Mouse (Mus musculus) olfactory bulb, adult 2 months (tissue): ENCODE results near the gene Apol7e. TPM values are rescaled to one million over a fixed set of nuclear protein-coding genes. Genes with fewer than 3 reads are reported as not detected.

Experiments used
- H3K27ac ChIP-seq: fragments of 200-500 bp; 2 replicates; pipeline ENCODE4 v1.5.1; 2012; ENCODE audit warnings: low read depth, low read length; ENCODE audit not compliant: insufficient read depth
- H3K4me1 ChIP-seq: fragments of 200-500 bp; 2 replicates; pipeline ENCODE4 v1.6.1; 2012; ENCODE audit warnings: low read length; ENCODE audit not compliant: control insufficient read depth, insufficient read depth
- H3K4me3 ChIP-seq: fragments of 200-500 bp; 2 replicates; pipeline ENCODE4 v1.5.1; 2012; ENCODE audit warnings: mild to moderate bottlenecking, low read depth, low read length, moderate library complexity; ENCODE audit not compliant: insufficient read depth
- CTCF ChIP-seq: fragments of 200-500 bp; IDR thresholded peaks from 2 replicates; pipeline ENCODE4 v1.5.1; 2012; ENCODE audit warnings: low read depth, mild to moderate bottlenecking, low read length, moderate library complexity; ENCODE audit not compliant: insufficient read depth
- POLR2A ChIP-seq: fragments of 200-500 bp; IDR thresholded peaks from 2 replicates; pipeline ENCODE4 v1.6.1; 2012; ENCODE audit warnings: mild to moderate bottlenecking, low read depth, low read length, moderate library complexity; ENCODE audit not compliant: insufficient read depth
- WGBS: fragments of 180-500 bp; shearing (Covaris S2); methylation state at CpG from one replicate; pipeline ENCODE4 v1.1.7; 2018; 5-methylcytosine and 5-hydroxymethylcytosine counted together
- polyA plus RNA-seq: library from polyadenylated mRNA; stranded (reverse); fragments of >200 nt; gene quantifications from 2 replicates; pipeline ENCODE4 v1.2.4, GENCODE M21; 2012; ENCODE audit warnings: low replicate concordance; ENCODE audit not compliant: missing spikeins, insufficient read depth, insufficient read length

The Apol7e gene
- polyA plus RNA-seq, 1 experiment, result not detected

- WGBS, result 87% methylated on average over 4 of the region's 4 CpGs
- Histone ChIP-seq H3K4me1 (peaks cover 16% of the 10 kb centered on the region), H3K27ac (no peak overlapping the region), H3K4me3 (no peak overlapping the region)
- TF ChIP-seq CTCF (no peak), POLR2A (no peak)
Observed at GRCm38 (mm10) chr15:77757586-77758226, 59.0 kb downstream of the Apol7e start.

- peaks cover 14% of the 10 kb centered on the region for H3K4me1 ChIP-seq
- 53% methylated on average over 16 of the region's 16 CpGs for WGBS
- H3K4me3 ChIP-seq, result no peak overlapping the region
- H3K27ac ChIP-seq, result no peak overlapping the region
- TF ChIP-seq CTCF, result no peak
- TF ChIP-seq POLR2A, result no peak
Observed at GRCm38 (mm10) chr15:77760037-77760436, 61.4 kb downstream of the Apol7e start.

GRCm38 (mm10) chr15:77761083-77761482 lies 62.4 kb downstream of the Apol7e start:
- TF ChIP-seq CTCF (no peak), POLR2A (no peak)
- H3K27ac ChIP-seq, result no peak overlapping the region
- peaks cover 14% of the 10 kb centered on the region for H3K4me1 ChIP-seq
- no peak overlapping the region for H3K4me3 ChIP-seq
- WGBS, result 81% methylated on average over 7 of the region's 7 CpGs

GRCm38 (mm10) chr15:77761561-77762380 lies 63.1 kb downstream of the Apol7e start:
- 60% methylated on average over 22 of the region's 22 CpGs for WGBS
- peaks cover 14% of the 10 kb centered on the region for H3K4me1 ChIP-seq
- TF ChIP-seq POLR2A (no peak), CTCF (peak; percentile 66)
- H3K4me3 ChIP-seq, result no peak overlapping the region
- H3K27ac ChIP-seq, result no peak overlapping the region

GRCm38 (mm10) chr15:77763050-77763449 lies 64.4 kb downstream of the Apol7e start:
- WGBS, result 93% methylated on average over 16 of the region's 16 CpGs
- Histone ChIP-seq H3K27ac (no peak overlapping the region), H3K4me1 (peaks cover 11% of the 10 kb centered on the region)

GRCm38 (mm10) chr15:77763702-77764101 lies 65.0 kb downstream of the Apol7e start:
- no peak overlapping the region for H3K27ac ChIP-seq
- peaks cover 11% of the 10 kb centered on the region for H3K4me1 ChIP-seq
- no peak overlapping the region for H3K4me3 ChIP-seq
- 87% methylated on average over 11 of the region's 11 CpGs for WGBS
- TF ChIP-seq POLR2A (no peak), CTCF (no peak)

More at GRCm38 (mm10) chr15:77763050-77763449, 64.4 kb downstream of the Apol7e start:
- TF ChIP-seq CTCF (no peak), POLR2A (no peak)
- H3K4me3 ChIP-seq, result no peak overlapping the region

- TF ChIP-seq POLR2A (no peak), CTCF (no peak)
- H3K4me3 ChIP-seq, result no peak overlapping the region
- WGBS, result 56% methylated on average over 13 of the region's 13 CpGs
- peaks cover 11% of the 10 kb centered on the region for H3K4me1 ChIP-seq
- no peak overlapping the region for H3K27ac ChIP-seq
Observed at GRCm38 (mm10) chr15:77764391-77765006, 65.8 kb downstream of the Apol7e start.

GRCm38 (mm10) chr15:77765484-77766093 lies 66.9 kb downstream of the Apol7e start:
- Histone ChIP-seq H3K4me1 (peaks cover 5% of the 10 kb centered on the region; the same call in 1 of the 2 replicates), H3K4me3 (no peak overlapping the region), H3K27ac (no peak overlapping the region)
- WGBS, result 90% methylated on average over 16 of the region's 16 CpGs
- TF ChIP-seq CTCF (no peak), POLR2A (no peak)

- Histone ChIP-seq H3K4me1 (no peaks in the 10 kb centered on the region), H3K4me3 (no peak overlapping the region), H3K27ac (no peak overlapping the region)
- WGBS, result 90% methylated on average over 11 of the region's 11 CpGs
- no peak for TF ChIP-seq POLR2A
- no peak for TF ChIP-seq CTCF
Observed at GRCm38 (mm10) chr15:77766981-77767380, 68.3 kb downstream of the Apol7e start.

Other genes starting within 250 kb of the Apol7e start
- gene Apol10a, start 221.8 kb upstream of the Apol7e start, polyA plus RNA-seq, result not detected in 2 replicates
- not detected in 2 replicates for gene Apol11a, start 190.6 kb upstream of the Apol7e start, polyA plus RNA-seq
- not detected in 2 replicates for gene Apol7c, start 165.5 kb upstream of the Apol7e start, polyA plus RNA-seq
- gene 1700025B11Rik, start 137.0 kb upstream of the Apol7e start, polyA plus RNA-seq, result not detected in 2 replicates
- not detected in 2 replicates for gene Apol10b, start 102.7 kb upstream of the Apol7e start, polyA plus RNA-seq
- gene Gm36245, start 99.6 kb upstream of the Apol7e start, polyA plus RNA-seq, result not detected in 2 replicates
- gene Apol11b, start 55.6 kb upstream of the Apol7e start, polyA plus RNA-seq, result not detected in 2 replicates
- not detected in 2 replicates for gene Apol9b, start 30.2 kb downstream of the Apol7e start, polyA plus RNA-seq
- gene Apol8, start 58.1 kb downstream of the Apol7e start, polyA plus RNA-seq, result not detected in 2 replicates
- gene Myh9, start 143.3 kb downstream of the Apol7e start, polyA plus RNA-seq, result 307 and 350 TPM in 2 replicates
- gene Txn2, start 230.1 kb downstream of the Apol7e start, polyA plus RNA-seq, result not detected in 2 replicates